Mouse (Mus musculus): ENCODE data around the gene Adamts7. TPM values are rescaled to one million over a fixed set of nuclear protein-coding genes. Genes with fewer than 3 reads are reported as not detected.
A peak's percentile ranks its signal among the peaks of the same experiment; 100 is the strongest.

Gene Adamts7
- 7.9 TPM for polyA plus RNA-seq (2021)

- TF ChIP-seq CTCF (IDR thresholded peaks at IDR 0.05) = no peak
Measured at GRCm38 (mm10) chr9:90162926-90163748, at the start of gene Adamts7. TSS of gene Adamts7 (plus strand) at chr9:90163069.

GRCm38 (mm10) chr9:90113151-90113550 is 49.7 kb upstream of the Adamts7 start:
- in situ Hi-C loops (cut with MboI; ENCODE audit: low pct_unique_long_range_greater_than_20kb) = no loop called here
- CTCF ChIA-PET = interaction anchor here (1.4 to 6.9 kb wide), 3 partner anchors 10 to 16 kb away, joined by 3 to 33 read pairs (median 8); no protein-coding TSS in a partner anchor
- peaks cover 4% of the 10 kb centered on the region for H3K27me3 ChIP-seq
- POLR2A ChIA-PET = interaction anchor here (1.1 to 1.7 kb wide), 2 partner anchors 8 to 50 kb away, joined by 3 read pairs; no protein-coding TSS in a partner anchor
- no peak for DNase-seq (ENCODE audit: low read depth, low spot score)
- ATAC-seq = no peak
- TF ChIP-seq CTCF (IDR thresholded peaks at IDR 0.05) = no peak

More at GRCm38 (mm10) chr9:90162926-90163748, at the start of gene Adamts7:
- no peaks in the 10 kb centered on the region for H3K27me3 ChIP-seq
- ATAC-seq (peak; percentile 77), DNase-seq (ENCODE audit: low read depth, low spot score) (no peak)
- in situ Hi-C loops (cut with MboI; ENCODE audit: low pct_unique_long_range_greater_than_20kb) = no loop called here
- ChIA-PET POLR2A (interaction anchor here (1.1 kb wide), 1 partner anchor 49 kb away, joined by 3 read pairs; the partner anchor contains the start of gene Morf4l1), CTCF (interaction anchor here (1.0 kb wide), 1 partner anchor 36 kb away, joined by 3 read pairs; no protein-coding TSS in a partner anchor)

- DNase-seq (ENCODE audit: low read depth, low spot score) = peak; percentile 66
- CTCF ChIA-PET = interaction anchor here (0.9 to 6.9 kb wide), 3 partner anchors 10 to 13 kb away, joined by 3 to 33 read pairs (median 8); no protein-coding TSS in a partner anchor
- peak; percentile 96 for TF ChIP-seq CTCF (IDR thresholded peaks at IDR 0.05)
- POLR2A ChIA-PET = interaction anchor here (0.8 to 1.7 kb wide), 3 partner anchors 9 to 69 kb away, joined by 3 to 5 read pairs (median 3); no protein-coding TSS in a partner anchor
- H3K27me3 ChIP-seq = peaks cover 11% of the 10 kb centered on the region
- in situ Hi-C loops (cut with MboI; ENCODE audit: low pct_unique_long_range_greater_than_20kb) = no loop called here
- peak; percentile 84 for ATAC-seq
Measured at GRCm38 (mm10) chr9:90113651-90114566, 49.0 kb upstream of the Adamts7 start.

DNA sequence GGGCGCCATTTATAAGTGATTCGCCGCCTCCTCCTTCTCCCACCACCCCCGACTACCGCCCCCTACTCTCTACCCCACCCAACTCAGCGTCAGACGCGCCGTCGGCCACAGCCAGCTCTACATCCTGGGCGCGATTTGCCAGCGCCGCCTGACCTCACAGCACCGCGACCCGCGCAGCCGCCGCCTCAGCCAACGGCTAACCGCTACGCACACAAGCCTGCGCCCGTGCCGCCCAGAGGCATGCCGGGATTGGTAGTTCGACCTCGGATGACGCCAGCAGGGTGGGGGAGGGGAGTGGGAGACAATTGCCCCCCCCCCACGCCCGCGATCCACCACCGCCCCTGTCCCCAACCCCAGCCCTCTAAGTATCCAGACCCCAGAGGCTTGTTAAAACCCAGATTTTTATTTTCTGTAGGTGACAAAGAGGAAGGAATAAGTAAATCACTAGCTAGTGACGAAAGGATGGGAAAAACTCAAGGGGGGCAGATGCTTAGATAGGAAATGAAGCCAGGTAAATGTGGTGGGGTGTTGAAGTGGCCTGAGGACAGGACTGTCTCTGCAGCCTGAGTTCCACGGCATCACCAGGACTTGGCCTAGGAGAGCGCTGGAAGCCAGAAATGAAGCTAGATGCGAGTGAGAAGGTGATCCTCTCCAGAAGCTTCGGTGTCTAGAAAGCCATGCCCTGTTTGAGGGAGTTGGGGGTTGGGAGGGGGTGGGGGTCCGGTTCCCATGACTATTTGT is 48.1 kb upstream of the Adamts7 start, which contains the start of gene Morf4l1:
TSS of gene Morf4l1 (minus strand) at position 208 of the 741 bp plus-strand sequence.
- ATAC-seq (peak; percentile 85), DNase-seq (ENCODE audit: low read depth, low spot score) (peak; percentile 68)
- no peak for TF ChIP-seq CTCF (IDR thresholded peaks at IDR 0.05)
- POLR2A ChIA-PET = interaction anchor here (0.6 to 1.7 kb wide), 4 partner anchors 10 to 69 kb away, joined by 3 to 5 read pairs (median 3); no protein-coding TSS in a partner anchor
- peaks cover 17% of the 10 kb centered on the region for H3K27me3 ChIP-seq
- CTCF ChIA-PET = interaction anchor here (0.9 to 6.9 kb wide), 3 partner anchors 11 to 12 kb away, joined by 3 to 33 read pairs (median 3); no protein-coding TSS in a partner anchor
- in situ Hi-C loops (cut with MboI; ENCODE audit: low pct_unique_long_range_greater_than_20kb) = no loop called here

GRCm38 (mm10) chr9:90115308-90115700 is 47.6 kb upstream of the Adamts7 start:
- DNase-seq (ENCODE audit: low read depth, low spot score) (no peak), ATAC-seq (no peak)
- H3K27me3 ChIP-seq = peaks cover 17% of the 10 kb centered on the region
- CTCF ChIA-PET = interaction anchor here (0.9 to 6.9 kb wide), 2 partner anchors 11 to 12 kb away, joined by 3 to 33 read pairs; no protein-coding TSS in a partner anchor
- TF ChIP-seq CTCF (IDR thresholded peaks at IDR 0.05) = no peak
- in situ Hi-C loops (cut with MboI; ENCODE audit: low pct_unique_long_range_greater_than_20kb) = no loop called here
- POLR2A ChIA-PET = interaction anchor here (0.6 kb wide), 1 partner anchor 46 kb away, joined by 3 read pairs; no protein-coding TSS in a partner anchor

DNA sequence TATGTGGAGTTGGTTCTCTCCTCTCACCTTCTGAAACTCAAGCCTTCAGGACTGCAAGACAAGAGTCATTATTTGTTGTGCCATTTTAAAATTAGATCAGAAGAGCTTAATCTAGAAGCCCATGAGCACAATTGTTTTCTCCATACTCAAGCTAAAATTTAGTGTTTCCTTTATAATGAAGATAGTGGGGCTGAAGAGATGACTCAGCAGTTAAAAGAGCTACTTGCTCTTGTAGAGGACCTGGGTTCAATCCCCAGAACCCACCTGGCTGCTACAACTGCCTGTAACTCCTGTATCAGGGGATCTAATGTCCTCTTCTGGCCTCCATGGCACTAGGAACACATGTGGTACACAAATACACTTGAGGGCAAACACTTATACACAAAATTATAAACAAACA is 45.6 kb upstream of the Adamts7 start:
- POLR2A ChIA-PET = no interaction called here
- ATAC-seq (no peak), DNase-seq (ENCODE audit: low read depth, low spot score) (no peak)
- no peak for TF ChIP-seq CTCF (IDR thresholded peaks at IDR 0.05)
- in situ Hi-C loops (cut with MboI; ENCODE audit: low pct_unique_long_range_greater_than_20kb) = no loop called here
- H3K27me3 ChIP-seq = peaks cover 17% of the 10 kb centered on the region
- CTCF ChIA-PET = interaction anchor here (1.6 to 6.9 kb wide), 2 partner anchors 8 to 9 kb away, joined by 3 to 33 read pairs; no protein-coding TSS in a partner anchor

DNA sequence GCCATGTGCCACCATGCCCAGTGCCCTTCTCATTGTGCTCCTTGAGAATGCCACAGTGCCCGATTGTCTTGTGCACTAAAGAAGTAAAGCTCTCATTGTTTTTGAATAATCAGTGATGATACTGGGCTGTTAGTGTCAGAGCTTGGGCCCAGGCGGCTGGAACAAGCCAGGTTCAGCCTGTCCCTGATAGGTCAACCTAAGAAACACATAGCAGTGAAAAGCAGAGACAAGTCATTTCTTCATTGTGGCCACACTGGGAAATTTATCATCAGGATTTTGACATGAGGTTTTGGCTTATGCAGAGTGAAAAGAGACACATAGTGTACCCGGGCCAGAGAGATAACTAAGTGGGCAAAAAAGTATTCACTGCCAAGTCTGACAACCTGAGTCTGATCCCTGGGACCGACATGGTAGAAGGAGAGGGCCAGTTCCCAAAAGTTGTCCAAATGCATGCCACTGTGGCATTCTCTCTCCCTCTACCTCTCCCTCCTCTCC is 40.6 kb upstream of the Adamts7 start:
- peaks cover 17% of the 10 kb centered on the region for H3K27me3 ChIP-seq
- in situ Hi-C loops (cut with MboI; ENCODE audit: low pct_unique_long_range_greater_than_20kb) = no loop called here
- ATAC-seq = no peak
- TF ChIP-seq CTCF (IDR thresholded peaks at IDR 0.05) = no peak
- DNase-seq (ENCODE audit: low read depth, low spot score) = no peak
- ChIA-PET POLR2A (no interaction called here), CTCF (interaction anchor here (1.2 kb wide), 1 partner anchor 28 kb away, joined by 3 read pairs; no protein-coding TSS in a partner anchor)

GRCm38 (mm10) chr9:90124156-90124872 is 38.6 kb upstream of the Adamts7 start:
- no peak for DNase-seq (ENCODE audit: low read depth, low spot score)
- ChIA-PET CTCF (interaction anchor here (1.4 kb wide), 1 partner anchor 11 kb away, joined by 3 read pairs; no protein-coding TSS in a partner anchor), POLR2A (no interaction called here)
- H3K27me3 ChIP-seq = peaks cover 4% of the 10 kb centered on the region
- TF ChIP-seq CTCF (IDR thresholded peaks at IDR 0.05) = no peak
- in situ Hi-C loops (cut with MboI; ENCODE audit: low pct_unique_long_range_greater_than_20kb) = no loop called here
- no peak for ATAC-seq
